Mouse (Mus musculus): ENCODE data around the gene Gsto2.

DNA sequence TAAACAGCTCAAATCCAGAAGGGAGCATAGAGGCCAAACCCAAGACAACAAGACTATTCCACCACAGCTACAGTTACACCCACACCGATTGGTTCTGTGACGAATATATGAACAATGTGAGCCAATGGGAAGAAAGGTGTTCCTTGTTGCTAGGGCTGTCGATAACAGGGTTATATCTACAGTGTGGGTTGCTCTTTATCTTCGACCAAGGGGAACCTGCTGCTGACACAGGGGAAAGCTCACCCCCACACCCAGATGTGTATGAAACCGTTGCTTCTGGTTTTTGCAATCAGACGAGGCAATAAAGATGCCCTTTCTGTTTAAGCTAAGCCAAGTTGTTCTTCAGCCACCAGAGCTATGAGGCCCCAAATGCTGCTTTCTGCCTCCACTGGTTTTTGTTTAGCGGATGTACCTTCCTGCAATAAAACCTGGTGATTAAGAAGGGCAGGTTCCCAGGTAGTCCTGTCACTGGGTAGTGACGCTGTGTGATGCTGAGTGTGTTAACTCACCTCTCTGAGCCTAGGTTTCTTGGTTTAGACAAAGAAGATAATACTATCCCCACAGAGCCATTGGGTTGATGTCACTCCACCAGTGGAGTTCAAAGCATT is 33.2 kb downstream of the Gsto2 start:
- TF ChIP-seq CTCF (IDR thresholded peaks at IDR 0.05; ENCODE audit: low read depth) (no peak), EP300 (IDR thresholded peaks at IDR 0.05; ENCODE audit: low read depth) (peak; percentile 44; the same call in 1 of the 2 replicates)

All from liver, postnatal 0 days (tissue).